Mouse (Mus musculus) bone marrow, adult 2 months (tissue): ENCODE data around the gene Hoxa4.

Experiments
- CTCF ChIP-seq: fragments of 200-500 bp; IDR thresholded peaks from 2 replicates; pipeline ENCODE4 v1.5.1; 2011; ENCODE audit warnings: low read length, control low read depth; ENCODE audit not compliant: control insufficient read depth, insufficient read depth
- POLR2A ChIP-seq: fragments of 200-500 bp; IDR thresholded peaks from 2 replicates; pipeline ENCODE4 v1.6.1; 2011; ENCODE audit warnings: low read depth, mild to moderate bottlenecking, control low read depth, low read length, borderline replicate concordance; ENCODE audit not compliant: control insufficient read depth

- TF ChIP-seq POLR2A (no peak), CTCF (no peak)
Observed at GRCm38 (mm10) chr6:52159164-52159761, 32.3 kb downstream of the Hoxa4 start.
